Mouse (Mus musculus) heart, embryonic 12.5 days (tissue): ENCODE results near the gene Dnlz. TPM values are rescaled to one million over a fixed set of nuclear protein-coding genes. Genes with fewer than 3 reads are reported as not detected.

Experiments
- polyA plus RNA-seq: library from polyadenylated mRNA; unstranded; fragments of >200 nt; fragmentation: Nextera tagmentation; extraction: Ambion mirVana; gene quantifications from 2 replicates; pipeline ENCODE4 v1.2.1, GENCODE M21; 2016

Gene Dnlz
- polyA plus RNA-seq, 1 experiment from 2014 or later = 31.4 TPM

Other genes starting within 250 kb of the Dnlz start
- gene Nacc2, start 228.9 kb downstream of the Dnlz start, polyA plus RNA-seq = 6.5 and 6.6 TPM in 2 replicates
- gene Lhx3, start 143.8 kb downstream of the Dnlz start, polyA plus RNA-seq = not detected in 2 replicates
- 15.6 and 15.9 TPM in 2 replicates for gene Qsox2, start 114.6 kb downstream of the Dnlz start, polyA plus RNA-seq
- 0.05 and 0.09 TPM in 2 replicates for gene Ccdc187, start 57.6 kb downstream of the Dnlz start, polyA plus RNA-seq
- 38.0 and 39.9 TPM in 2 replicates for gene Gpsm1, start 36.6 kb downstream of the Dnlz start, polyA plus RNA-seq
- 0.56 and 0.58 TPM in 2 replicates for gene Card9, start 8.8 kb upstream of the Dnlz start, polyA plus RNA-seq
- 20.4 and 23.5 TPM in 2 replicates for gene Snapc4, start 28.5 kb upstream of the Dnlz start, polyA plus RNA-seq
- 91.7 and 95.5 TPM in 2 replicates for gene Entr1, start 37.2 kb upstream of the Dnlz start, polyA plus RNA-seq
- gene Pmpca, start 37.2 kb upstream of the Dnlz start, polyA plus RNA-seq = 142 and 145 TPM in 2 replicates
- gene Inpp5e, start 57.1 kb upstream of the Dnlz start, polyA plus RNA-seq = 17.7 and 19.1 TPM in 2 replicates
- gene Sec16a, start 93.1 kb upstream of the Dnlz start, polyA plus RNA-seq = 22.6 and 24.5 TPM in 2 replicates
- 20.4 TPM in 2 replicates for gene Notch1, start 164.6 kb upstream of the Dnlz start, polyA plus RNA-seq
- 139 and 146 TPM in 2 replicates for gene Egfl7, start 227.9 kb upstream of the Dnlz start, polyA plus RNA-seq
- gene Gm20532, start 234.5 kb upstream of the Dnlz start, polyA plus RNA-seq = 0.28 TPM in 1 of 2 replicates, not detected in the other